Mouse (Mus musculus) spleen, adult 2 months (tissue): Measurements from ENCODE around the gene Etd.
"Not testable (repeated sequence)": the region's sequence is repeated elsewhere in the genome, so short reads cannot be mapped to it uniquely, and the experiment has no call there.

ENCODE experiments used
- CTCF ChIP-seq: fragments of 200-500 bp; IDR thresholded peaks from 2 replicates; pipeline ENCODE4 v1.5.1; 2011; ENCODE audit warnings: mild to moderate bottlenecking, inconsistent platforms; ENCODE audit not compliant: insufficient read depth, insufficient read length, insufficient replicate concordance; ENCODE audit errors: extremely low read depth
- POLR2A ChIP-seq: fragments of 200-500 bp; IDR thresholded peaks from 2 replicates; pipeline ENCODE4 v1.6.1; 2011; ENCODE audit warnings: low read depth, low read length, inconsistent platforms

DNA sequence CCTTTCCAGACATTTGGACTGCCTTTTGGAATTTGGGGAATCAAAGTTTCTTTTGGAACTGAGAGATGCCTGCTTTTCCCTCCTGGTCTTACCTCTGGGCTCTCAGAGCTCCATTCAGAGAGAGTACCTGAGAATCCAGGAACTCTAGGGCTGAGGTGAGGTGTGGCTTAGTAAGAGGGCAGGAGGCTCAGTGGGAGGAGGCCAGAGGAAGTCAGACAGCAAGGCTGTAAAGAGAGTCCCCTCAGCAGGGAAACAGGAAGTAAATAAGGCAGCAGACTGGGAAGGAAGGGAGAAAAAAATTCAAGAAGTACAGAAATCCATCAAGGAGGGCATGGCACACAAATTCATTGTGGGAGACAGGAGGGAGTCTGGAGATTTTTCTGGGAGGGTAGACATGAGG lies 29.5 kb downstream of the Etd start:
- TF ChIP-seq CTCF, POLR2A: not testable (repeated sequence)
